Mouse (Mus musculus) midbrain, embryonic 14.5 days (tissue): ENCODE measurements at regions not wholly inside any gene's neighbourhood (a gene's known extent, or its start where the extent isn't known, plus 50 kb on each side); places are given as distances from the start of the nearest gene placed in this dataset.

Source experiments
- ATAC-seq: fragments of 200-750 bp; cut with Nextera tagmentation; 2 replicates; pipeline ENCODE4 v1.8.0; 2017; ENCODE audit warnings: moderate number of reproducible peaks, moderate library complexity; ENCODE audit not compliant: low FRiP score, low TSS enrichment
- DNase-seq: peaks from one replicate; pipeline ENCODE4 v3.0.0-alpha.2; 2015
- H3K27ac ChIP-seq: fragments of 300-500 bp; sonication (generic); replicated peaks from 2 replicates; pipeline ENCODE4 v1.5.1; 2014; ENCODE audit warnings: mild to moderate bottlenecking, low read depth, low read length, moderate library complexity
- H3K27me3 ChIP-seq: fragments of 300-500 bp; sonication (generic); 2 replicates; pipeline ENCODE4 v1.6.1; 2014; ENCODE audit warnings: low read length, control low read depth, mixed read lengths; ENCODE audit not compliant: control insufficient read depth, insufficient read depth
- H3K36me3 ChIP-seq: fragments of 300-500 bp; sonication (generic); 2 replicates; pipeline ENCODE4 v1.6.1; 2014; ENCODE audit warnings: low read length, control low read depth; ENCODE audit not compliant: control insufficient read depth, insufficient read depth
- H3K4me1 ChIP-seq: fragments of 300-500 bp; sonication (generic); 2 replicates; pipeline ENCODE4 v1.6.1; 2014; ENCODE audit warnings: mild to moderate bottlenecking, antibody characterized with exemption, low read length, control low read depth; ENCODE audit not compliant: control insufficient read depth, insufficient read depth
- H3K4me2 ChIP-seq: fragments of 300-500 bp; sonication (generic); 2 replicates; pipeline ENCODE4 v1.6.1; 2014; ENCODE audit warnings: mild to moderate bottlenecking, low read length, moderate library complexity
- H3K4me3 ChIP-seq: fragments of 300-500 bp; sonication (generic); replicated peaks from 2 replicates; pipeline ENCODE4 v1.5.1; 2014; ENCODE audit warnings: low read depth, low read length
- H3K9ac ChIP-seq: fragments of 300-500 bp; sonication (generic); replicated peaks from 2 replicates; pipeline ENCODE4 v1.6.1; 2014; ENCODE audit warnings: mild to moderate bottlenecking, low read length, moderate library complexity
- H3K9me3 ChIP-seq: fragments of 300-500 bp; sonication (generic); 2 replicates; pipeline ENCODE4 v1.6.1; 2016; ENCODE audit warnings: low read length, control low read depth, mixed read lengths; ENCODE audit not compliant: control insufficient read depth
- WGBS: fragments of 180-500 bp; shearing (Covaris S2); extraction: QIAGEN DNeasy Blood & Tissue Kit; methylation state at CpG from one replicate; pipeline ENCODE4 v1.1.7; 2014; 5-methylcytosine and 5-hydroxymethylcytosine counted together

GRCm38 (mm10) chr14:102825525-102825924, 156.9 kb downstream of the Kctd12 start:
- no peak for ATAC-seq
- Histone ChIP-seq H3K4me2 (no peak overlapping the region), H3K27ac (no peak overlapping the region), H3K9me3 (no peaks in the 10 kb centered on the region), H3K4me1 (no peaks in the 10 kb centered on the region), H3K4me3 (no peak overlapping the region), H3K36me3 (no peaks in the 10 kb centered on the region), H3K27me3 (no peaks in the 10 kb centered on the region), H3K9ac (no peak overlapping the region)
- no peak for DNase-seq
- WGBS: 92% methylated on average over 7 of the region's 7 CpGs

- H3K27ac ChIP-seq: no peak overlapping the region
- no peaks in the 10 kb centered on the region for H3K9me3 ChIP-seq
- DNase-seq (no peak), ATAC-seq (no peak)
- no peak overlapping the region for H3K4me2 ChIP-seq
- WGBS: 94% methylated on average over 5 of the region's 5 CpGs
- H3K27me3 ChIP-seq: no peaks in the 10 kb centered on the region
- H3K4me3 ChIP-seq: no peak overlapping the region
- H3K9ac ChIP-seq: no peak overlapping the region
- no peaks in the 10 kb centered on the region for H3K36me3 ChIP-seq
- no peaks in the 10 kb centered on the region for H3K4me1 ChIP-seq
Measured at GRCm38 (mm10) chr14:102820663-102821062, 161.8 kb downstream of the Kctd12 start.

DNA sequence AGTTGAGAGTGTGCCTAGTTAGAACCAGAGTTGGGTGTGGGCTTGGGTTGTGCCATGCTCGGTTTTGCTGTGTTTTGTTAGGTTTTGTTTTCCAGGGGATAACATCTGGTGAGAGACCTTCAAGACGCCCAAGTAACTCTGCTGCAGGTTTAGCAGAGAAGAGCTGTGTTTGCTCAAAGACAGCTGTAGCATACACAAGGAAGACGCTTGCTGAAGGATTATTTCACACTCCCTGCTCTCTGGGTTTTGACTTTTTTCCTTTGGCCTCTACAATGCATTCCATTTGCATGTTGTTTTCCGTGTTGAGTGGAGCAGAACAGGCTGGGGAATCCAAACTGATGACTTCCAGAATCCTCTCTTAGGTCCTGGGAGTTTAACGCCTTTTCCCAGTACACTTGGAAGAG, 170.8 kb downstream of the Kctd12 start:
- no peak overlapping the region for H3K27ac ChIP-seq
- no peaks in the 10 kb centered on the region for H3K27me3 ChIP-seq
- no peaks in the 10 kb centered on the region for H3K9me3 ChIP-seq
- H3K4me2 ChIP-seq: no peak overlapping the region
- no peaks in the 10 kb centered on the region for H3K4me1 ChIP-seq
- no peak overlapping the region for H3K4me3 ChIP-seq
- no peak for ATAC-seq
- no peaks in the 10 kb centered on the region for H3K36me3 ChIP-seq
- no peak for DNase-seq
- WGBS: 57% methylated on average over 5 of the region's 5 CpGs
- no peak overlapping the region for H3K9ac ChIP-seq

- Histone ChIP-seq H3K27me3 (no peaks in the 10 kb centered on the region), H3K4me1 (no peaks in the 10 kb centered on the region), H3K9ac (no peak overlapping the region), H3K4me2 (no peak overlapping the region), H3K9me3 (no peaks in the 10 kb centered on the region), H3K4me3 (no peak overlapping the region), H3K36me3 (no peaks in the 10 kb centered on the region), H3K27ac (no peak overlapping the region)
- ATAC-seq: no peak
- WGBS: 70% methylated on average over 5 of the region's 5 CpGs
- DNase-seq: no peak
Measured at GRCm38 (mm10) chr14:102811022-102811421, 171.4 kb downstream of the Kctd12 start.

- WGBS: 79% methylated on average over 7 of the region's 7 CpGs
- Histone ChIP-seq H3K9ac (no peak overlapping the region), H3K4me2 (no peak overlapping the region), H3K36me3 (no peaks in the 10 kb centered on the region), H3K4me1 (no peaks in the 10 kb centered on the region), H3K27ac (no peak overlapping the region), H3K9me3 (no peaks in the 10 kb centered on the region), H3K4me3 (no peak overlapping the region), H3K27me3 (no peaks in the 10 kb centered on the region)
- DNase-seq (no peak), ATAC-seq (no peak)
Measured at GRCm38 (mm10) chr14:102810121-102810921, 172.1 kb downstream of the Kctd12 start.

- Histone ChIP-seq H3K9ac (no peak overlapping the region), H3K27ac (no peak overlapping the region), H3K4me3 (no peak overlapping the region), H3K27me3 (no peaks in the 10 kb centered on the region), H3K4me1 (no peaks in the 10 kb centered on the region), H3K9me3 (no peaks in the 10 kb centered on the region), H3K4me2 (no peak overlapping the region), H3K36me3 (no peaks in the 10 kb centered on the region)
- DNase-seq (peak; percentile 33), ATAC-seq (no peak)
- WGBS: 76% methylated on average over 21 of the region's 21 CpGs
Measured at GRCm38 (mm10) chr14:102805936-102806923, 176.2 kb downstream of the Kctd12 start.

- H3K9ac ChIP-seq: no peak overlapping the region
- no peak overlapping the region for H3K4me2 ChIP-seq
- no peaks in the 10 kb centered on the region for H3K4me1 ChIP-seq
- no peaks in the 10 kb centered on the region for H3K36me3 ChIP-seq
- no peaks in the 10 kb centered on the region for H3K27me3 ChIP-seq
- no peak overlapping the region for H3K27ac ChIP-seq
- DNase-seq (no peak), ATAC-seq (no peak)
- WGBS: 83% methylated on average over 2 of the region's 2 CpGs
- no peak overlapping the region for H3K4me3 ChIP-seq
- no peaks in the 10 kb centered on the region for H3K9me3 ChIP-seq
Measured at GRCm38 (mm10) chr14:102795676-102796075, 186.8 kb downstream of the Kctd12 start.

GRCm38 (mm10) chr14:102794898-102795297, 187.5 kb downstream of the Kctd12 start:
- DNase-seq: no peak
- no peak for ATAC-seq
- Histone ChIP-seq H3K27ac (no peak overlapping the region), H3K27me3 (no peaks in the 10 kb centered on the region), H3K4me1 (no peaks in the 10 kb centered on the region), H3K9me3 (no peaks in the 10 kb centered on the region), H3K9ac (no peak overlapping the region), H3K4me3 (no peak overlapping the region), H3K36me3 (no peaks in the 10 kb centered on the region), H3K4me2 (no peak overlapping the region)
- whole genome bisulfite sequencing: 96% methylated on average over 2 of the region's 2 CpGs
